7 mouse cellular contexts compared by ENCODE assay signal in genomic region chr2:25400764-25401163, GRCm38 (mm10). TPM values are rescaled to one million over a fixed set of nuclear protein-coding genes. Genes with fewer than 3 reads are reported as not detected.
A peak's percentile ranks its signal among the peaks of the same experiment; 100 is the strongest.
DNase-seq lines count a peak whose midpoint lies in the region; ATAC-seq and TF ChIP-seq lines count a peak whose summit lies in the region.

No protein-coding gene starts in this region.

- no peaks in the 10 kb centered on the region; the same call in 1 of the 2 replicates for H3K4me1 ChIP-seq in bone marrow macrophage, adult 2 months (ENCODE audit: control insufficient read depth, insufficient read depth, low read length)
- peaks cover 32% of the 10 kb centered on the region for H3K4me1 ChIP-seq in forebrain, embryonic 13.5 days
- peaks cover 45% of the 10 kb centered on the region for H3K4me1 ChIP-seq in hindbrain, embryonic 10.5 days (replicated peaks)
- H3K4me1 ChIP-seq in midbrain, embryonic 14.5 days (ENCODE audit: control insufficient read depth, insufficient read depth, low read length), result peaks cover 20% of the 10 kb centered on the region

- no peak overlapping the region for H3K27ac ChIP-seq in bone marrow macrophage, adult 2 months (ENCODE audit: insufficient read depth, low read depth, low read length)
- H3K27ac ChIP-seq in forebrain, embryonic 13.5 days, result no peak overlapping the region
- no peak overlapping the region for H3K27ac ChIP-seq in hindbrain, embryonic 10.5 days
- H3K27ac ChIP-seq in midbrain, embryonic 14.5 days (replicated peaks; ENCODE audit: low read depth, low read length), result no peak overlapping the region

- no peak for ATAC-seq in forebrain, embryonic 13.5 days
- ATAC-seq in midbrain, embryonic 14.5 days (ENCODE audit: low FRiP score, low TSS enrichment), result no peak

- no peak overlapping the region for H3K4me3 ChIP-seq in bone marrow macrophage, adult 2 months (ENCODE audit: insufficient read depth, low read length)
- H3K4me3 ChIP-seq in forebrain, embryonic 13.5 days, result peak overlapping the region; percentile 31
- peak overlapping the region; percentile 29; the same call in 1 of the 2 replicates for H3K4me3 ChIP-seq in hindbrain, embryonic 10.5 days
- H3K4me3 ChIP-seq in midbrain, embryonic 14.5 days (replicated peaks; ENCODE audit: low read depth, low read length), result peak overlapping the region; percentile 24

- 2% methylated on average over 17 of the region's 17 CpGs for WGBS in forebrain, embryonic 13.5 days
- WGBS in hindbrain, embryonic 10.5 days, result 5% methylated on average over 17 of the region's 17 CpGs
- WGBS in midbrain, embryonic 14.5 days, result 3% methylated on average over 17 of the region's 17 CpGs

- peak; percentile 70 for DNase-seq in MN1 (ENCODE audit: low spot score)
- peak; percentile 36 for DNase-seq in hindbrain, embryonic 10.5 days (ENCODE audit: low spot score)
- DNase-seq in left cerebral cortex, postnatal 4 days, result peak; percentile 61
- peak; percentile 79 for DNase-seq in midbrain, embryonic 14.5 days
- DNase-seq in telencephalon, adult 2 months (ENCODE audit: low read depth, low spot score), result peak; percentile 29

- peak overlapping the region; percentile 30 for H3K9ac ChIP-seq in forebrain, embryonic 13.5 days
- no peak overlapping the region; the same call in 1 of the 2 replicates for H3K9ac ChIP-seq in midbrain, embryonic 14.5 days (replicated peaks; ENCODE audit: low read length)

- intact Hi-C loops in left cerebral cortex, postnatal 4 days (cut with DNase I), result no loop called here

- H3K4me2 ChIP-seq in forebrain, embryonic 13.5 days, result peak overlapping the region; percentile 57
- peak overlapping the region; percentile 56 for H3K4me2 ChIP-seq in midbrain, embryonic 14.5 days (ENCODE audit: low read length)

- H3K36me3 ChIP-seq in forebrain, embryonic 13.5 days (ENCODE audit: poor library complexity, severe bottlenecking), result 0 out of 2 replicates have a peak, but pooled peaks cover 3% of the 10 kb centered on the region
- H3K36me3 ChIP-seq in hindbrain, embryonic 10.5 days, result no peaks in the 10 kb centered on the region; the same call in 1 of the 2 replicates
- H3K36me3 ChIP-seq in midbrain, embryonic 14.5 days (ENCODE audit: control insufficient read depth, insufficient read depth, low read length), result no peaks in the 10 kb centered on the region

- TF ChIP-seq CTCF in bone marrow macrophage, adult 2 months (IDR thresholded peaks at IDR 0.05; ENCODE audit: low read depth, low read length), result peak; percentile 41

- H3K9me3 ChIP-seq in forebrain, embryonic 13.5 days (replicated peaks), result no peaks in the 10 kb centered on the region; the same call in 1 of the 2 replicates
- no peaks in the 10 kb centered on the region for H3K9me3 ChIP-seq in hindbrain, embryonic 10.5 days
- no peaks in the 10 kb centered on the region for H3K9me3 ChIP-seq in midbrain, embryonic 14.5 days (ENCODE audit: control insufficient read depth, low read length)

- peaks cover 57% of the 10 kb centered on the region for H3K27me3 ChIP-seq in forebrain, embryonic 13.5 days
- peaks cover 95% of the 10 kb centered on the region for H3K27me3 ChIP-seq in hindbrain, embryonic 10.5 days (ENCODE audit: insufficient read depth, poor library complexity, severe bottlenecking)
- peaks cover 45% of the 10 kb centered on the region for H3K27me3 ChIP-seq in midbrain, embryonic 14.5 days (ENCODE audit: control insufficient read depth, insufficient read depth, low read length)

- TF ChIP-seq POLR2A in bone marrow macrophage, adult 2 months (IDR thresholded peaks at IDR 0.05; ENCODE audit: borderline replicate concordance, low read depth, low read length), result no peak

RNA-seq across cellular contexts. Expression of gene Npdc1, which starts 1.6 kb away (rescaled TPM):
- polyA plus RNA-seq in bone marrow macrophage, adult 2 months (2012; ENCODE audit: insufficient read depth, insufficient read length, missing spikeins), result 5.0 and 6.6 TPM in 2 replicates
- 287 and 315 TPM in 2 replicates for polyA plus RNA-seq in forebrain, embryonic 13.5 days (2015; fragmentation: Nextera tagmentation; extraction: Ambion mirVana)
- 75.1 and 155 TPM in 2 replicates for polyA plus RNA-seq in hindbrain, embryonic 10.5 days (2016; fragmentation: Nextera tagmentation; extraction: Ambion mirVana)
- total RNA-seq in left cerebral cortex, postnatal 4 days (2021), result 100 to 1,000 TPM; 478 to 490 TPM
- polyA plus RNA-seq in midbrain, embryonic 14.5 days (2014; fragmentation: Nextera tagmentation; extraction: Ambion mirVana), result 374 and 422 TPM in 2 replicates

RNA-seq across cellular contexts. Expression of gene Entpd2, which starts 5.1 kb away (rescaled TPM):
- not detected in 2 replicates for polyA plus RNA-seq in bone marrow macrophage, adult 2 months (2012; ENCODE audit: insufficient read depth, insufficient read length, missing spikeins)
- 0.68 and 0.98 TPM in 2 replicates for polyA plus RNA-seq in forebrain, embryonic 13.5 days (2015; fragmentation: Nextera tagmentation; extraction: Ambion mirVana)
- 0.31 TPM in 1 of 2 replicates, not detected in the other for polyA plus RNA-seq in hindbrain, embryonic 10.5 days (2016; fragmentation: Nextera tagmentation; extraction: Ambion mirVana)
- total RNA-seq in left cerebral cortex, postnatal 4 days (2021), result 1 to 10 TPM; 6.8 to 7.2 TPM
- polyA plus RNA-seq in midbrain, embryonic 14.5 days (2014; fragmentation: Nextera tagmentation; extraction: Ambion mirVana), result 2.0 and 2.1 TPM in 2 replicates

RNA-seq across cellular contexts. Expression of gene Fut7, which starts 22.3 kb away (rescaled TPM):
- polyA plus RNA-seq in bone marrow macrophage, adult 2 months (2012; ENCODE audit: insufficient read depth, insufficient read length, missing spikeins), result 9.5 and 9.6 TPM in 2 replicates
- polyA plus RNA-seq in forebrain, embryonic 13.5 days (2015; fragmentation: Nextera tagmentation; extraction: Ambion mirVana), result 0.08 TPM in 1 of 2 replicates, not detected in the other
- not detected in 2 replicates for polyA plus RNA-seq in hindbrain, embryonic 10.5 days (2016; fragmentation: Nextera tagmentation; extraction: Ambion mirVana)
- total RNA-seq in left cerebral cortex, postnatal 4 days (2021), result under 1 TPM in 1 of 2 experiments, not detected in 1; 0.16 TPM
- polyA plus RNA-seq in midbrain, embryonic 14.5 days (2014; fragmentation: Nextera tagmentation; extraction: Ambion mirVana), result 0.17 and 0.26 TPM in 2 replicates

RNA-seq across cellular contexts. Expression of gene Abca2, which starts 27.7 kb away (rescaled TPM):
- 14.9 and 16.4 TPM in 2 replicates for polyA plus RNA-seq in bone marrow macrophage, adult 2 months (2012; ENCODE audit: insufficient read depth, insufficient read length, missing spikeins)
- 5.7 and 8.2 TPM in 2 replicates for polyA plus RNA-seq in forebrain, embryonic 13.5 days (2015; fragmentation: Nextera tagmentation; extraction: Ambion mirVana)
- polyA plus RNA-seq in hindbrain, embryonic 10.5 days (2016; fragmentation: Nextera tagmentation; extraction: Ambion mirVana), result 5.7 and 5.9 TPM in 2 replicates
- total RNA-seq in left cerebral cortex, postnatal 4 days (2021), result 10 to 100 TPM; 78.4 to 99.2 TPM
- 16.9 and 17.7 TPM in 2 replicates for polyA plus RNA-seq in midbrain, embryonic 14.5 days (2014; fragmentation: Nextera tagmentation; extraction: Ambion mirVana)

RNA-seq across cellular contexts. Expression of gene Sapcd2, which starts 28.6 kb away (rescaled TPM):
- 7.2 and 8.0 TPM in 2 replicates for polyA plus RNA-seq in bone marrow macrophage, adult 2 months (2012; ENCODE audit: insufficient read depth, insufficient read length, missing spikeins)
- 49.4 and 62.3 TPM in 2 replicates for polyA plus RNA-seq in forebrain, embryonic 13.5 days (2015; fragmentation: Nextera tagmentation; extraction: Ambion mirVana)
- polyA plus RNA-seq in hindbrain, embryonic 10.5 days (2016; fragmentation: Nextera tagmentation; extraction: Ambion mirVana), result 71.6 and 75.1 TPM in 2 replicates
- 10 to 100 TPM; 11.7 to 11.8 TPM for total RNA-seq in left cerebral cortex, postnatal 4 days (2021)
- 13.0 and 15.4 TPM in 2 replicates for polyA plus RNA-seq in midbrain, embryonic 14.5 days (2014; fragmentation: Nextera tagmentation; extraction: Ambion mirVana)

Comparison
In these comparisons a context has a peak if more than half of its experiments do, and no peak if none do; other contexts are left out.
1. DNase-seq: peak in every context shown above with its lines; median percentile 79 in midbrain, embryonic 14.5 days; 70 in MN1; 61 in left cerebral cortex, postnatal 4 days; 36 in hindbrain, embryonic 10.5 days; 29 in telencephalon, adult 2 months.
2. RNA of gene Npdc1, which starts 1.6 kb away (polyA plus RNA-seq): 374 to 422 TPM in midbrain, embryonic 14.5 days, 287 to 315 TPM in forebrain, embryonic 13.5 days and 75.1 to 155 TPM in hindbrain, embryonic 10.5 days; 5.0 to 6.6 TPM in bone marrow macrophage, adult 2 months; every median in the first group is over 10 times any median in the second.